Mouse (Mus musculus) CH12.LX (cell line): ENCODE results near the gene Fcgr1. TPM values are rescaled to one million over a fixed set of nuclear protein-coding genes. Genes with fewer than 3 reads are reported as not detected.
"Not testable (repeated sequence)": the region's sequence is repeated elsewhere in the genome, so short reads cannot be mapped to it uniquely, and the experiment has no call there.

Source experiments
- DNase-seq: peaks from one replicate; pipeline ENCODE4 v3.0.0-alpha.2; 2013; ENCODE audit errors: extremely low read depth
- H3K27ac ChIP-seq: 2 replicates; pipeline ENCODE4 v1.5.1; 2012; ENCODE audit warnings: low read depth, mild to moderate bottlenecking, control low read depth, moderate library complexity; ENCODE audit not compliant: insufficient read depth
- H3K27me3 ChIP-seq: replicated peaks from 2 replicates; pipeline ENCODE3; 2012; ENCODE audit warnings: inconsistent platforms
- H3K36me3 ChIP-seq, 2 experiments: replicated peaks in 1 of 2; 2 replicates each; pipeline versions ENCODE3 to v1.6.1; 2012; ENCODE audit warnings: inconsistent platforms in 1 of 2, low read length in 1 of 2, mild to moderate bottlenecking in 1 of 2, mixed read lengths in 1 of 2, moderate library complexity in 1 of 2; ENCODE audit not compliant: control insufficient read depth in 1 of 2, insufficient read depth in 1 of 2
- H3K4me1 ChIP-seq, 2 experiments: 2 replicates each; pipeline ENCODE4 v1.6.1; 2012; ENCODE audit warnings: inconsistent platforms in 1 of 2, moderate library complexity in 1 of 2; ENCODE audit not compliant: insufficient read depth in 2 of 2, control insufficient read depth in 1 of 2
- H3K4me2 ChIP-seq: 2 replicates; pipeline ENCODE4 v1.6.1; 2012; ENCODE audit warnings: low read depth, mild to moderate bottlenecking, control low read depth; ENCODE audit not compliant: poor library complexity, insufficient read depth, severe bottlenecking
- H3K4me3 ChIP-seq, 3 experiments: fragments of 150-350 bp in 1 of 3; sonication (generic) in 1 of 3; replicated peaks in 1 of 3; 2 replicates each; pipeline versions ENCODE3 to v1.5.1; 2011 to 2012; ENCODE audit warnings: low read depth in 2 of 3, low read length in 2 of 3, mild to moderate bottlenecking in 2 of 3, moderate library complexity in 2 of 3, control low read depth in 1 of 3, improper control_type of control experiment in 1 of 3, inconsistent platforms in 1 of 3, mixed read lengths in 1 of 3; ENCODE audit not compliant: poor library complexity in 1 of 3
- H3K79me2 ChIP-seq: replicated peaks from 2 replicates; pipeline ENCODE4 v1.6.1; 2012; ENCODE audit warnings: mild to moderate bottlenecking, moderate library complexity; ENCODE audit not compliant: control insufficient read depth, poor library complexity, insufficient read depth, severe bottlenecking; ENCODE audit errors: extremely low read depth
- H3K9ac ChIP-seq: 2 replicates; pipeline ENCODE4 v1.6.1; 2012; ENCODE audit warnings: low read depth, mild to moderate bottlenecking, control low read depth, moderate library complexity; ENCODE audit not compliant: insufficient read depth
- H3K9me3 ChIP-seq: replicated peaks from 2 replicates; pipeline ENCODE3; 2012; ENCODE audit warnings: low read length, inconsistent platforms, mixed read lengths
- IRF4 ChIP-seq: IDR thresholded peaks from 2 replicates; pipeline ENCODE4 v1.6.1; 2014; ENCODE audit warnings: low read depth, mild to moderate bottlenecking, inconsistent platforms, low read length, improper control_type of control experiment
- JUN ChIP-seq: IDR thresholded peaks from 2 replicates; pipeline ENCODE4 v1.6.1; 2011; ENCODE audit warnings: low read depth, mild to moderate bottlenecking, low read length, improper control_type of control experiment, moderate library complexity; ENCODE audit not compliant: insufficient read depth
- MAX ChIP-seq: IDR thresholded peaks from 2 replicates; pipeline ENCODE4 v1.6.1; 2011; ENCODE audit warnings: low read length, improper control_type of control experiment
- MXI1 ChIP-seq: IDR thresholded peaks from 2 replicates; pipeline ENCODE4 v1.6.1; 2011; ENCODE audit warnings: mild to moderate bottlenecking, low read depth, low read length, improper control_type of control experiment
- NRF1 ChIP-seq: IDR thresholded peaks from 2 replicates; pipeline ENCODE4 v1.6.1; 2014; ENCODE audit warnings: low read depth, mild to moderate bottlenecking, inconsistent platforms, low read length, improper control_type of control experiment, moderate library complexity
- PAX5 ChIP-seq: IDR thresholded peaks from 2 replicates; pipeline ENCODE4 v1.6.1; 2012; ENCODE audit warnings: low read length, inconsistent platforms, mixed read lengths
- RAD21 ChIP-seq: IDR thresholded peaks from 2 replicates; pipeline ENCODE4 v1.6.1; 2011; ENCODE audit warnings: low read depth, mild to moderate bottlenecking, low read length, improper control_type of control experiment, moderate library complexity
- TBP ChIP-seq: conservative IDR thresholded peaks from 2 replicates; pipeline ENCODE4 v1.6.1; 2011; ENCODE audit warnings: low read depth, low read length, improper control_type of control experiment
- UBTF ChIP-seq: IDR thresholded peaks from 2 replicates; pipeline ENCODE4 v1.6.1; 2012; ENCODE audit warnings: low read depth, mild to moderate bottlenecking, inconsistent platforms, low read length, improper control_type of control experiment, moderate library complexity
- USF1 ChIP-seq: IDR thresholded peaks from 2 replicates; pipeline ENCODE4 v1.6.1; 2014; ENCODE audit warnings: low read depth, mild to moderate bottlenecking, inconsistent platforms, low read length, improper control_type of control experiment
- USF2 ChIP-seq: conservative IDR thresholded peaks from 2 replicates; pipeline ENCODE4 v1.6.1; 2011; ENCODE audit warnings: low read depth, low read length, improper control_type of control experiment
- dilution Hi-C: fragments of 300-500 bp; cut with MboI; formaldehyde crosslinking; loops from 2 replicates; pipeline ENCODE4 v1.14.3; 2020; ENCODE audit warnings: low sequenced_read_pairs; ENCODE audit not compliant: extremely low pct_unique_long_range_greater_than_20kb, extremely low pct_ligation_motif_present
- in situ Hi-C: fragments of 300-500 bp; cut with MboI; formaldehyde crosslinking; loops from 3 replicates; pipeline ENCODE4 v1.14.3; 2019; ENCODE audit warnings: low sequenced_read_pairs, low pct_ligation_motif_present, low pct_unique_long_range_greater_than_20kb, mixed read lengths
- polyA plus RNA-seq: library from polyadenylated mRNA; unstranded; fragments of >175 nt; gene quantifications from 2 replicates; pipeline ENCODE4 v1.2.1, GENCODE M21; 2012; ENCODE audit warnings: low read depth; ENCODE audit not compliant: insufficient read length
- total RNA-seq, 2 experiments: library from RNA; depleted of rRNA; stranded (reverse); fragments of 300-350 nt in 1 of 2; fragments of >200 nt in 1 of 2; gene quantifications; 2 replicates each; pipeline ENCODE4 v1.2.3; 2012 to 2014

The Fcgr1 gene
- total and polyA plus RNA-seq, 3 experiments, result not detected

GRCm38 (mm10) chr3:96322609-96323008 lies 28.8 kb upstream of the Fcgr1 start:
- dilution Hi-C loops (no loop called here), in situ Hi-C loops (loop anchor here (10.0 kb wide), 1 partner anchor 182 kb away; no protein-coding TSS in a partner anchor)
- Histone ChIP-seq H3K36me3 (no peaks in the 10 kb centered on the region), H3K4me2 (no peak overlapping the region), H3K79me2 (no peaks in the 10 kb centered on the region), H3K9me3 (no peaks in the 10 kb centered on the region), H3K27me3 (peaks cover 6% of the 10 kb centered on the region), H3K4me1 (peaks cover 2 to 3% of the 10 kb centered on the region in 2 experiments; a peak in 3 of 4 replicates), H3K9ac (no peak overlapping the region), H3K27ac (no peak overlapping the region), H3K4me3 (no peak overlapping the region)
- no peak for TF ChIP-seq IRF4
- no peak for TF ChIP-seq JUN
- TF ChIP-seq MXI1, result no peak
- TF ChIP-seq UBTF, result no peak
- TF ChIP-seq USF2, result no peak
- no peak for TF ChIP-seq USF1
- no peak for TF ChIP-seq NRF1
- TF ChIP-seq RAD21, result no peak
- TF ChIP-seq MAX, result no peak
- no peak for TF ChIP-seq PAX5
- no peak for DNase-seq

GRCm38 (mm10) chr3:96321891-96322290 lies 28.1 kb upstream of the Fcgr1 start:
- Histone ChIP-seq H3K4me3 (no peak overlapping the region), H3K4me1 (peaks cover 0 to 2% of the 10 kb centered on the region in 2 experiments; a peak in 1 of 4 replicates), H3K79me2 (no peaks in the 10 kb centered on the region), H3K4me2 (no peak overlapping the region), H3K27ac (no peak overlapping the region), H3K27me3 (peaks cover 6% of the 10 kb centered on the region), H3K9ac (no peak overlapping the region), H3K9me3 (no peaks in the 10 kb centered on the region), H3K36me3 (no peaks in the 10 kb centered on the region)
- dilution Hi-C loops (no loop called here), in situ Hi-C loops (loop anchor here (10.0 kb wide), 1 partner anchor 183 kb away; no protein-coding TSS in a partner anchor)
- DNase-seq, result no peak
- TF ChIP-seq MAX (no peak), TBP (peak; percentile 90), USF2 (no peak)

- dilution Hi-C loops, H3K9me3 ChIP-seq, H3K4me1 ChIP-seq, DNase-seq, H3K27ac ChIP-seq, H3K27me3 ChIP-seq, H3K4me3 ChIP-seq, H3K79me2 ChIP-seq, H3K4me2 ChIP-seq, H3K9ac ChIP-seq, H3K36me3 ChIP-seq: not testable (repeated sequence)
- in situ Hi-C loops, result loop anchor here (10.0 kb wide), 1 partner anchor 185 kb away; no protein-coding TSS in a partner anchor
Observed at GRCm38 (mm10) chr3:96320003-96320402, 26.2 kb upstream of the Fcgr1 start.
